Mouse (Mus musculus) thymus, adult 2 months (tissue): Measurements from ENCODE around the gene Adipor2.

ENCODE experiments used
- CTCF ChIP-seq: fragments of 200-500 bp; IDR thresholded peaks from 2 replicates; pipeline ENCODE4 v1.5.1; 2012; ENCODE audit warnings: mild to moderate bottlenecking, control low read depth, low read length, moderate library complexity, borderline replicate concordance; ENCODE audit not compliant: control insufficient read depth, poor library complexity, insufficient read depth; ENCODE audit errors: extremely low read depth
- POLR2A ChIP-seq: fragments of 200-500 bp; IDR thresholded peaks from 2 replicates; pipeline ENCODE4 v1.6.1; 2012; ENCODE audit warnings: mild to moderate bottlenecking, low read length, control low read depth, moderate library complexity; ENCODE audit not compliant: control insufficient read depth, poor library complexity, insufficient read depth; ENCODE audit errors: extremely low read depth

DNA sequence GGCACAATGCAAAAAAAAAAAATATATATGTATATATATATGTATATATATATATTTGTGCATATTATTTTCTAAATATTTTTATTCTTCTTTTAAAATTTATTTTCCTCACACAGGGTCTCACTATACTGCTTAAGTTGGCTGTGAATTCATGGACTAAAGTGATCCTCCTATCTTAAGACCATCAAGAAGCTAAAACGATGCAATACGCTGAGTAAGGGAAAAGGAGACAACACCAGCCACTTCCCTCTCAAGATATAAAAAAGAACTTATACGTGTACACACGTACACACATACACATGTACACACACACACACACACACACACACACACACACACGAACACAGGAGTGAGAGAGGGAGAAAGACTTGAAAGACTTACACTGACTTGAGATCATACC lies 53.9 kb downstream of the Adipor2 start:
- TF ChIP-seq CTCF = no peak
- no peak for TF ChIP-seq POLR2A
